Mouse (Mus musculus) ZHBTc4 (cell line): ENCODE results near the gene Fam151a.
"Not testable (repeated sequence)": the region's sequence is repeated elsewhere in the genome, so short reads cannot be mapped to it uniquely, and the experiment has no call there.

Experiments
- DNase-seq: peaks from one replicate; pipeline ENCODE4 v3.0.0-alpha.2; 2011; ENCODE audit warnings: low read depth, low spot score

Gene Fam151a

GRCm38 (mm10) chr4:106733636-106734035, at the start of gene Fam151a:
Gene Fam151a (plus strand): TSS chr4:106733889.
- DNase-seq = peak; percentile 29

GRCm38 (mm10) chr4:106688636-106689296, 44.9 kb upstream of the Fam151a start:
- peak; percentile 14 for DNase-seq

- DNase-seq = no peak
Measured at GRCm38 (mm10) chr4:106693841-106694430, 39.8 kb upstream of the Fam151a start.

GRCm38 (mm10) chr4:106699989-106700388, 33.7 kb upstream of the Fam151a start:
- peak; percentile 88 for DNase-seq

GRCm38 (mm10) chr4:106700798-106701197, 32.9 kb upstream of the Fam151a start:
- DNase-seq = no peak

- peak; percentile 32 for DNase-seq
Measured at GRCm38 (mm10) chr4:106703956-106704355, 29.7 kb upstream of the Fam151a start.

- peak; percentile 63 for DNase-seq
Measured at GRCm38 (mm10) chr4:106704416-106704815, 29.3 kb upstream of the Fam151a start.

- peak; percentile 12 for DNase-seq
Measured at GRCm38 (mm10) chr4:106705096-106705665, 28.5 kb upstream of the Fam151a start.

- DNase-seq = peak; percentile 81
Measured at GRCm38 (mm10) chr4:106707957-106708356, 25.7 kb upstream of the Fam151a start.

GRCm38 (mm10) chr4:106708408-106708807, 25.3 kb upstream of the Fam151a start:
- peak; percentile 86 for DNase-seq

- peak; percentile 60 for DNase-seq
Measured at GRCm38 (mm10) chr4:106713622-106714021, 20.1 kb upstream of the Fam151a start.

- no peak for DNase-seq
Measured at GRCm38 (mm10) chr4:106720631-106721030, 13.1 kb upstream of the Fam151a start.

- DNase-seq = peak; percentile 18
Measured at GRCm38 (mm10) chr4:106730814-106731213, 2.9 kb upstream of the Fam151a start, which contains the start of gene Mroh7. Gene Mroh7 (minus strand): TSS chr4:106730925.

- not testable (repeated sequence) for DNase-seq
Measured at GRCm38 (mm10) chr4:106736884-106737283, 3.2 kb downstream of the Fam151a start.

- no peak for DNase-seq
Measured at GRCm38 (mm10) chr4:106737904-106738303, 4.2 kb downstream of the Fam151a start.

- no peak for DNase-seq
Measured at GRCm38 (mm10) chr4:106745862-106746261, 12.2 kb downstream of the Fam151a start.

GRCm38 (mm10) chr4:106747001-106747580, 13.4 kb downstream of the Fam151a start:
- no peak for DNase-seq

GRCm38 (mm10) chr4:106749699-106750098, 16.0 kb downstream of the Fam151a start:
- peak; percentile 85 for DNase-seq

- DNase-seq = no peak
Measured at GRCm38 (mm10) chr4:106751726-106752125, 18.0 kb downstream of the Fam151a start.

- DNase-seq = no peak
Measured at GRCm38 (mm10) chr4:106764166-106764565, 30.5 kb downstream of the Fam151a start.

GRCm38 (mm10) chr4:106769306-106769705, 35.6 kb downstream of the Fam151a start:
- no peak for DNase-seq

GRCm38 (mm10) chr4:106772558-106772957, 38.9 kb downstream of the Fam151a start:
- DNase-seq = no peak
